Mouse (Mus musculus) neural tube, embryonic 12.5 days (tissue): ENCODE measurements around the gene Kl. TPM values are rescaled to one million over a fixed set of nuclear protein-coding genes. Genes with fewer than 3 reads are reported as not detected.
A peak's percentile ranks its signal among the peaks of the same experiment; 100 is the strongest.

Experiments used
- ATAC-seq: fragments of 200-750 bp; cut with Nextera tagmentation; 2 replicates; pipeline ENCODE4 v1.8.0; 2017; ENCODE audit warnings: low read depth, mild to moderate bottlenecking, moderate TSS enrichment, moderate library complexity; ENCODE audit not compliant: low FRiP score
- H3K27ac ChIP-seq: fragments of 300-500 bp; sonication (generic); 2 replicates; pipeline ENCODE4 v1.5.1; 2016
- H3K27me3 ChIP-seq: fragments of 300-500 bp; sonication (generic); replicated peaks from 2 replicates; pipeline ENCODE4 v1.6.1; 2016; ENCODE audit warnings: mild to moderate bottlenecking
- H3K36me3 ChIP-seq: fragments of 300-500 bp; sonication (generic); 2 replicates; pipeline ENCODE4 v1.6.1; 2016; ENCODE audit warnings: mild to moderate bottlenecking
- H3K4me1 ChIP-seq: fragments of 300-500 bp; sonication (generic); 2 replicates; pipeline ENCODE4 v1.6.1; 2016
- H3K4me2 ChIP-seq: fragments of 300-500 bp; sonication (generic); replicated peaks from 2 replicates; pipeline ENCODE4 v1.6.1; 2016; ENCODE audit warnings: mild to moderate bottlenecking
- H3K4me3 ChIP-seq: fragments of 300-500 bp; sonication (generic); 2 replicates; pipeline ENCODE4 v1.5.1; 2016
- H3K9ac ChIP-seq: fragments of 300-500 bp; sonication (generic); 2 replicates; pipeline ENCODE4 v1.6.1; 2016; ENCODE audit warnings: mild to moderate bottlenecking
- H3K9me3 ChIP-seq: fragments of 300-500 bp; sonication (generic); 2 replicates; pipeline ENCODE4 v1.6.1; 2016; ENCODE audit warnings: mild to moderate bottlenecking
- WGBS: fragments of 180-500 bp; shearing (Covaris S2); methylation state at CpG from one replicate; pipeline ENCODE4 v1.1.7; 2016; 5-methylcytosine and 5-hydroxymethylcytosine counted together
- polyA plus RNA-seq: library from polyadenylated mRNA; unstranded; fragments of >200 nt; fragmentation: Nextera tagmentation; extraction: Ambion mirVana; gene quantifications from 2 replicates; pipeline ENCODE4 v1.2.1, GENCODE M21; 2016

Gene Kl
- polyA plus RNA-seq, 1 experiment from 2014 or later, result 0.19 TPM

GRCm38 (mm10) chr5:150971126-150971525 lies 18.7 kb downstream of the Kl start:
- WGBS, result 79% methylated on average over 6 of the region's 6 CpGs
- Histone ChIP-seq H3K4me3 (no peak overlapping the region), H3K4me2 (no peak overlapping the region), H3K27ac (no peak overlapping the region), H3K9ac (no peak overlapping the region), H3K27me3 (no peaks in the 10 kb centered on the region), H3K9me3 (no peaks in the 10 kb centered on the region), H3K4me1 (no peaks in the 10 kb centered on the region), H3K36me3 (no peaks in the 10 kb centered on the region)
- no peak for ATAC-seq

- Histone ChIP-seq H3K4me1 (0 out of 2 replicates have a peak, but pooled peaks cover 6% of the 10 kb centered on the region), H3K9me3 (no peaks in the 10 kb centered on the region), H3K27ac (no peak overlapping the region), H3K36me3 (no peaks in the 10 kb centered on the region), H3K27me3 (no peaks in the 10 kb centered on the region), H3K9ac (no peak overlapping the region), H3K4me3 (no peak overlapping the region), H3K4me2 (no peak overlapping the region)
- 89% methylated on average over 3 of the region's 3 CpGs for WGBS
- no peak for ATAC-seq
Observed at GRCm38 (mm10) chr5:150974226-150974625, 21.8 kb downstream of the Kl start.

GRCm38 (mm10) chr5:150977383-150977958 lies 25.1 kb downstream of the Kl start:
- WGBS, result 37% methylated on average over 14 of the region's 14 CpGs
- Histone ChIP-seq H3K4me3 (no peak overlapping the region), H3K27me3 (no peaks in the 10 kb centered on the region), H3K4me1 (0 out of 2 replicates have a peak, but pooled peaks cover 6% of the 10 kb centered on the region), H3K9ac (no peak overlapping the region), H3K36me3 (no peaks in the 10 kb centered on the region), H3K4me2 (no peak overlapping the region), H3K27ac (no peak overlapping the region), H3K9me3 (peaks cover 4% of the 10 kb centered on the region; the same call in 1 of the 2 replicates)
- ATAC-seq, result peak; percentile 70

- no peaks in the 10 kb centered on the region for H3K27me3 ChIP-seq
- no peak overlapping the region for H3K4me3 ChIP-seq
- H3K27ac ChIP-seq, result no peak overlapping the region
- peaks cover 4% of the 10 kb centered on the region; the same call in 1 of the 2 replicates for H3K9me3 ChIP-seq
- H3K36me3 ChIP-seq, result no peaks in the 10 kb centered on the region
- no peak for ATAC-seq
- no peak overlapping the region for H3K9ac ChIP-seq
- H3K4me1 ChIP-seq, result 0 out of 2 replicates have a peak, but pooled peaks cover 6% of the 10 kb centered on the region
- no peak overlapping the region for H3K4me2 ChIP-seq
- WGBS, result 90% methylated on average over 5 of the region's 5 CpGs
Observed at GRCm38 (mm10) chr5:150979341-150980136, 27.1 kb downstream of the Kl start.

GRCm38 (mm10) chr5:150982082-150982481 lies 29.7 kb downstream of the Kl start:
- no peak overlapping the region for H3K9ac ChIP-seq
- no peaks in the 10 kb centered on the region for H3K27me3 ChIP-seq
- H3K4me2 ChIP-seq, result no peak overlapping the region
- 0 out of 2 replicates have a peak, but pooled peaks cover 6% of the 10 kb centered on the region for H3K4me1 ChIP-seq
- no peaks in the 10 kb centered on the region for H3K36me3 ChIP-seq
- H3K4me3 ChIP-seq, result no peak overlapping the region
- peaks cover 4% of the 10 kb centered on the region; the same call in 1 of the 2 replicates for H3K9me3 ChIP-seq
- no peak overlapping the region for H3K27ac ChIP-seq
- WGBS, result 94% methylated on average over 2 of the region's 2 CpGs
- no peak for ATAC-seq

- H3K36me3 ChIP-seq, result no peaks in the 10 kb centered on the region
- no peaks in the 10 kb centered on the region for H3K27me3 ChIP-seq
- no peak overlapping the region for H3K4me3 ChIP-seq
- H3K9me3 ChIP-seq, result no peaks in the 10 kb centered on the region
- ATAC-seq, result no peak
- no peak overlapping the region for H3K4me2 ChIP-seq
- H3K9ac ChIP-seq, result no peak overlapping the region
- H3K4me1 ChIP-seq, result no peaks in the 10 kb centered on the region
- WGBS, result 89% methylated on average over 7 of the region's 7 CpGs
- no peak overlapping the region for H3K27ac ChIP-seq
Observed at GRCm38 (mm10) chr5:150994096-150994495, 41.7 kb downstream of the Kl start.

GRCm38 (mm10) chr5:150996586-150996985 lies 44.2 kb downstream of the Kl start:
- H3K36me3 ChIP-seq, result no peaks in the 10 kb centered on the region
- H3K4me1 ChIP-seq, result no peaks in the 10 kb centered on the region
- no peak overlapping the region for H3K27ac ChIP-seq
- no peak overlapping the region for H3K4me3 ChIP-seq
- H3K9me3 ChIP-seq, result no peaks in the 10 kb centered on the region
- 72% methylated on average over 2 of the region's 2 CpGs for WGBS
- ATAC-seq, result no peak
- no peak overlapping the region for H3K9ac ChIP-seq
- no peaks in the 10 kb centered on the region for H3K27me3 ChIP-seq
- H3K4me2 ChIP-seq, result no peak overlapping the region

GRCm38 (mm10) chr5:151001111-151001510 lies 48.7 kb downstream of the Kl start:
- Histone ChIP-seq H3K4me3 (no peak overlapping the region), H3K36me3 (no peaks in the 10 kb centered on the region), H3K4me1 (no peaks in the 10 kb centered on the region), H3K9ac (no peak overlapping the region), H3K27ac (no peak overlapping the region), H3K27me3 (no peaks in the 10 kb centered on the region), H3K4me2 (no peak overlapping the region), H3K9me3 (no peaks in the 10 kb centered on the region)
- no peak for ATAC-seq
- WGBS, result 94% methylated on average over 7 of the region's 7 CpGs

- H3K9me3 ChIP-seq, result no peaks in the 10 kb centered on the region
- WGBS, result 92% methylated on average over 4 of the region's 4 CpGs
Observed at GRCm38 (mm10) chr5:151002051-151002450, 49.6 kb downstream of the Kl start.

GRCm38 (mm10) chr5:151004216-151004755 lies 51.9 kb downstream of the Kl start:
- WGBS, result 88% methylated on average over 1 of the region's 1 CpGs
- ATAC-seq, result no peak
- Histone ChIP-seq H3K4me2 (no peak overlapping the region), H3K9me3 (no peaks in the 10 kb centered on the region), H3K36me3 (no peaks in the 10 kb centered on the region), H3K9ac (no peak overlapping the region), H3K4me1 (no peaks in the 10 kb centered on the region), H3K4me3 (no peak overlapping the region), H3K27ac (no peak overlapping the region), H3K27me3 (no peaks in the 10 kb centered on the region)

More at GRCm38 (mm10) chr5:151002051-151002450, 49.6 kb downstream of the Kl start:
- Histone ChIP-seq H3K4me3 (no peak overlapping the region), H3K36me3 (no peaks in the 10 kb centered on the region), H3K4me2 (no peak overlapping the region), H3K9ac (no peak overlapping the region), H3K27ac (no peak overlapping the region), H3K27me3 (no peaks in the 10 kb centered on the region), H3K4me1 (no peaks in the 10 kb centered on the region)
- ATAC-seq, result no peak

- Histone ChIP-seq H3K4me3 (no peak overlapping the region), H3K9me3 (no peaks in the 10 kb centered on the region), H3K9ac (no peak overlapping the region), H3K27ac (no peak overlapping the region), H3K4me2 (no peak overlapping the region), H3K36me3 (no peaks in the 10 kb centered on the region), H3K27me3 (no peaks in the 10 kb centered on the region), H3K4me1 (no peaks in the 10 kb centered on the region)
- no peak for ATAC-seq
- 82% methylated on average over 5 of the region's 5 CpGs for WGBS
Observed at GRCm38 (mm10) chr5:151018450-151018849, 66.0 kb downstream of the Kl start.

- 63% methylated on average over 5 of the region's 5 CpGs for WGBS
- Histone ChIP-seq H3K4me1 (no peaks in the 10 kb centered on the region), H3K4me3 (no peak overlapping the region), H3K9me3 (no peaks in the 10 kb centered on the region), H3K9ac (no peak overlapping the region), H3K36me3 (no peaks in the 10 kb centered on the region), H3K27ac (no peak overlapping the region), H3K27me3 (no peaks in the 10 kb centered on the region), H3K4me2 (no peak overlapping the region)
- no peak for ATAC-seq
Observed at GRCm38 (mm10) chr5:151018959-151019358, 66.6 kb downstream of the Kl start.
